Mouse (Mus musculus) Muller cell, postnatal 12 days (primary cell): ENCODE measurements around the gene Gm34653.

Experiments
- DNase-seq: peaks from one replicate; pipeline ENCODE4 v3.0.0-alpha.2; 2015; ENCODE audit errors: inconsistent ontology term

The Gm34653 gene

GRCm38 (mm10) chr2:34883190-34883589, 50.4 kb downstream of the Gm34653 start:
- no peak for DNase-seq

- no peak for DNase-seq
Observed at GRCm38 (mm10) chr2:34884186-34884585, 51.4 kb downstream of the Gm34653 start.
